18 mouse cellular contexts compared by ENCODE assay signal in genomic region chr5:88824838-88825237, GRCm38 (mm10).
A peak's percentile ranks its signal among the peaks of the same experiment; 100 is the strongest.
DNase-seq lines count a peak whose midpoint lies in the region; ATAC-seq and TF ChIP-seq lines count a peak whose summit lies in the region.
"Had no signal": no experiment of that assay in that cellular context is flagged by ENCODE, and none has a peak within 500 bp of the region (broad histone marks: within the 10 kb centered on the region; RNA-seq: fewer than 3 reads in every experiment).

No protein-coding gene starts in this region.

- peak; percentile 58; the same call in 1 of the 2 replicates for ATAC-seq in forebrain, embryonic 13.5 days
- no peak for ATAC-seq in forebrain, embryonic 16.5 days
- ATAC-seq in midbrain, embryonic 15.5 days (replicated peaks), result no peak
- no peak for ATAC-seq in midbrain, embryonic 13.5 days
- ATAC-seq: inflammation-experienced regulatory T-cells, adult 6 months had no signal

- H3K4me2 ChIP-seq in forebrain, embryonic 13.5 days, result no peak overlapping the region
- no peak overlapping the region for H3K4me2 ChIP-seq in forebrain, embryonic 16.5 days (ENCODE audit: low read length)
- peak overlapping the region; percentile 1; the same call in 1 of the 2 replicates for H3K4me2 ChIP-seq in midbrain, embryonic 15.5 days
- H3K4me2 ChIP-seq in midbrain, embryonic 13.5 days (replicated peaks), result no peak overlapping the region
- H3K4me2 ChIP-seq: embryonic facial prominence, embryonic 15.5 days; heart, embryonic 15.5 days; limb, embryonic 13.5 days; liver, embryonic 13.5 days; lung, embryonic 14.5 days had no signal

- WGBS in forebrain, embryonic 13.5 days, result 59% methylated on average over 10 of the region's 10 CpGs
- 48% methylated on average over 10 of the region's 10 CpGs for WGBS in forebrain, embryonic 16.5 days
- 55% methylated on average over 10 of the region's 10 CpGs for WGBS in kidney, adult 2 months
- WGBS in midbrain, embryonic 15.5 days, result 56% methylated on average over 10 of the region's 10 CpGs
- WGBS in midbrain, embryonic 13.5 days, result 65% methylated on average over 10 of the region's 10 CpGs

- H3K4me1 ChIP-seq in forebrain, embryonic 13.5 days, result peaks cover 4% of the 10 kb centered on the region
- H3K4me1 ChIP-seq in forebrain, embryonic 16.5 days (replicated peaks; ENCODE audit: control insufficient read depth, insufficient read depth, low read length), result no peaks in the 10 kb centered on the region
- H3K4me1 ChIP-seq in kidney, adult 2 months (ENCODE audit: control insufficient read depth, insufficient read depth, low read length), result peaks cover 6% of the 10 kb centered on the region; the same call in 1 of the 2 replicates
- no peaks in the 10 kb centered on the region for H3K4me1 ChIP-seq in midbrain, embryonic 15.5 days
- 0 out of 2 replicates have a peak, but pooled peaks cover 3% of the 10 kb centered on the region for H3K4me1 ChIP-seq in midbrain, embryonic 13.5 days (replicated peaks)
- H3K4me1 ChIP-seq: embryonic facial prominence, embryonic 15.5 days; heart, embryonic 15.5 days; limb, embryonic 13.5 days; liver, embryonic 13.5 days had no signal

- H3K36me3 ChIP-seq in forebrain, embryonic 13.5 days (ENCODE audit: poor library complexity, severe bottlenecking), result no peaks in the 10 kb centered on the region
- no peaks in the 10 kb centered on the region for H3K36me3 ChIP-seq in forebrain, embryonic 16.5 days (ENCODE audit: control insufficient read depth, insufficient read depth)
- H3K36me3 ChIP-seq in kidney, adult 2 months (ENCODE audit: control insufficient read depth, insufficient read depth, low read length), result no peaks in the 10 kb centered on the region
- H3K36me3 ChIP-seq in midbrain, embryonic 15.5 days (replicated peaks), result no peaks in the 10 kb centered on the region
- no peaks in the 10 kb centered on the region for H3K36me3 ChIP-seq in midbrain, embryonic 13.5 days
- H3K36me3 ChIP-seq: embryonic facial prominence, embryonic 15.5 days; heart, embryonic 15.5 days; limb, embryonic 13.5 days; liver, embryonic 13.5 days had no signal

- no peaks in the 10 kb centered on the region for H3K9me3 ChIP-seq in forebrain, embryonic 13.5 days (replicated peaks)
- H3K9me3 ChIP-seq in forebrain, embryonic 16.5 days (ENCODE audit: control insufficient read depth, low read length), result no peaks in the 10 kb centered on the region
- no peaks in the 10 kb centered on the region for H3K9me3 ChIP-seq in midbrain, embryonic 15.5 days
- no peaks in the 10 kb centered on the region for H3K9me3 ChIP-seq in midbrain, embryonic 13.5 days
- H3K9me3 ChIP-seq: embryonic facial prominence, embryonic 15.5 days; heart, embryonic 15.5 days; limb, embryonic 13.5 days; liver, embryonic 13.5 days had no signal

- H3K9ac ChIP-seq in forebrain, embryonic 13.5 days, result no peak overlapping the region
- H3K9ac ChIP-seq in forebrain, embryonic 16.5 days (replicated peaks; ENCODE audit: low read depth, low read length), result no peak overlapping the region
- no peak overlapping the region for H3K9ac ChIP-seq in midbrain, embryonic 15.5 days
- no peak overlapping the region for H3K9ac ChIP-seq in midbrain, embryonic 13.5 days (replicated peaks)
- H3K9ac ChIP-seq: embryonic facial prominence, embryonic 15.5 days; heart, embryonic 15.5 days; limb, embryonic 13.5 days; liver, embryonic 13.5 days; lung, embryonic 14.5 days had no signal

- no peak for TF ChIP-seq POLR2A in kidney, adult 2 months (IDR thresholded peaks at IDR 0.05; ENCODE audit: low read depth, low read length)

- no peaks in the 10 kb centered on the region for H3K27me3 ChIP-seq in forebrain, embryonic 13.5 days
- no peaks in the 10 kb centered on the region for H3K27me3 ChIP-seq in forebrain, embryonic 16.5 days (replicated peaks; ENCODE audit: control insufficient read depth, insufficient read depth, low read length)
- no peaks in the 10 kb centered on the region for H3K27me3 ChIP-seq in kidney, adult 2 months (replicated peaks; ENCODE audit: control insufficient read depth, insufficient read depth, low read length)
- H3K27me3 ChIP-seq in midbrain, embryonic 15.5 days (replicated peaks), result no peaks in the 10 kb centered on the region
- no peaks in the 10 kb centered on the region for H3K27me3 ChIP-seq in midbrain, embryonic 13.5 days
- H3K27me3 ChIP-seq: embryonic facial prominence, embryonic 15.5 days; heart, embryonic 15.5 days; limb, embryonic 13.5 days; liver, embryonic 13.5 days had no signal

- TF ChIP-seq CTCF in kidney, adult 2 months (conservative IDR thresholded peaks at IDR 0.05; ENCODE audit: insufficient read depth, insufficient read length, low read depth, low read length), result no peak

- DNase-seq in kidney, adult 2 months, result peak; percentile 7
- DNase-seq in kidney, postnatal 25 days, result no peak
- no peak for DNase-seq in layer of hippocampus, postnatal 25 days (ENCODE audit: extremely low spot score in 1 of 2, low spot score in 1 of 2)
- DNase-seq: adrenal gland, postnatal 25 days; gastrocnemius, adult 2 months; heart, postnatal 36 days; kidney, adult 8-10 months; kidney, postnatal 4 days; liver, embryonic 13.5 days; lung, embryonic 14.5 days had no signal

- H3K27ac ChIP-seq in forebrain, embryonic 13.5 days, result no peak overlapping the region
- no peak overlapping the region for H3K27ac ChIP-seq in forebrain, embryonic 16.5 days (ENCODE audit: low read length)
- no peak overlapping the region for H3K27ac ChIP-seq in kidney, adult 2 months (ENCODE audit: insufficient read depth, low read depth, low read length)
- no peak overlapping the region for H3K27ac ChIP-seq in midbrain, embryonic 15.5 days
- H3K27ac ChIP-seq in midbrain, embryonic 13.5 days, result no peak overlapping the region
- H3K27ac ChIP-seq: embryonic facial prominence, embryonic 15.5 days; gastrocnemius, adult 2 months; heart, embryonic 15.5 days; limb, embryonic 13.5 days; liver, embryonic 13.5 days had no signal

- no peak overlapping the region for H3K4me3 ChIP-seq in forebrain, embryonic 13.5 days
- no peak overlapping the region for H3K4me3 ChIP-seq in forebrain, embryonic 16.5 days (replicated peaks; ENCODE audit: low read length)
- H3K4me3 ChIP-seq in kidney, adult 2 months (ENCODE audit: insufficient read depth, low read depth, low read length), result no peak overlapping the region
- no peak overlapping the region for H3K4me3 ChIP-seq in midbrain, embryonic 15.5 days
- no peak overlapping the region for H3K4me3 ChIP-seq in midbrain, embryonic 13.5 days (replicated peaks)
- H3K4me3 ChIP-seq: embryonic facial prominence, embryonic 15.5 days; gastrocnemius, adult 2 months; heart, embryonic 15.5 days; limb, embryonic 13.5 days; liver, embryonic 13.5 days had no signal
